Mouse (Mus musculus) midbrain, embryonic 13.5 days (tissue): ENCODE measurements around the gene Ano10. TPM values are rescaled to one million over a fixed set of nuclear protein-coding genes. Genes with fewer than 3 reads are reported as not detected.
A peak's percentile ranks its signal among the peaks of the same experiment; 100 is the strongest.

ENCODE experiments used
- ATAC-seq: fragments of 200-750 bp; cut with Nextera tagmentation; 2 replicates; pipeline ENCODE4 v1.8.0; 2017; ENCODE audit warnings: mild to moderate bottlenecking, moderate TSS enrichment, moderate library complexity
- H3K27ac ChIP-seq: fragments of 300-500 bp; sonication (generic); 2 replicates; pipeline ENCODE4 v1.5.1; 2015; ENCODE audit warnings: inconsistent platforms, mild to moderate bottlenecking, moderate library complexity
- H3K27me3 ChIP-seq: fragments of 300-500 bp; sonication (generic); 2 replicates; pipeline ENCODE4 v1.6.1; 2015; ENCODE audit warnings: mild to moderate bottlenecking, inconsistent platforms
- H3K36me3 ChIP-seq: fragments of 300-500 bp; sonication (generic); 2 replicates; pipeline ENCODE4 v1.6.1; 2015; ENCODE audit warnings: mild to moderate bottlenecking, inconsistent platforms
- H3K4me1 ChIP-seq: fragments of 300-500 bp; sonication (generic); replicated peaks from 2 replicates; pipeline ENCODE4 v1.6.1; 2015; ENCODE audit warnings: inconsistent platforms
- H3K4me2 ChIP-seq: fragments of 300-500 bp; sonication (generic); replicated peaks from 2 replicates; pipeline ENCODE4 v1.6.1; 2015; ENCODE audit warnings: moderate library complexity, mild to moderate bottlenecking, inconsistent platforms
- H3K4me3 ChIP-seq: fragments of 300-500 bp; sonication (generic); replicated peaks from 2 replicates; pipeline ENCODE4 v1.5.1; 2015; ENCODE audit warnings: mild to moderate bottlenecking, inconsistent platforms
- H3K9ac ChIP-seq: fragments of 300-500 bp; sonication (generic); replicated peaks from 2 replicates; pipeline ENCODE4 v1.6.1; 2015; ENCODE audit warnings: mild to moderate bottlenecking, inconsistent platforms
- H3K9me3 ChIP-seq: fragments of 300-500 bp; sonication (generic); 2 replicates; pipeline ENCODE4 v1.6.1; 2016; ENCODE audit warnings: mild to moderate bottlenecking, inconsistent platforms
- WGBS: fragments of 180-500 bp; shearing (Covaris S2); methylation state at CpG from one replicate; pipeline ENCODE4 v1.1.7; 2015; 5-methylcytosine and 5-hydroxymethylcytosine counted together
- polyA plus RNA-seq: library from polyadenylated mRNA; unstranded; fragments of >200 nt; fragmentation: Nextera tagmentation; extraction: Ambion mirVana; gene quantifications from 2 replicates; pipeline ENCODE4 v1.2.1, GENCODE M21; 2015

Ano10 gene
- polyA plus RNA-seq, 1 experiment from 2014 or later: 44.6 TPM

GRCm38 (mm10) chr9:122241812-122242400, 52.3 kb downstream of the Ano10 start:
- ATAC-seq: 0 out of 2 replicates have a peak, but pooled peaks have one; percentile 41
- 68% methylated on average over 10 of the region's 10 CpGs for WGBS
- no peak overlapping the region for H3K9ac ChIP-seq
- peaks cover 17% of the 10 kb centered on the region for H3K4me1 ChIP-seq
- H3K36me3 ChIP-seq: peaks cover 11% of the 10 kb centered on the region; the same call in 1 of the 2 replicates
- no peaks in the 10 kb centered on the region for H3K27me3 ChIP-seq
- H3K4me3 ChIP-seq: no peak overlapping the region
- H3K27ac ChIP-seq: peak overlapping the region; percentile 40; the same call in 1 of the 2 replicates
- H3K9me3 ChIP-seq: no peaks in the 10 kb centered on the region
- no peak overlapping the region for H3K4me2 ChIP-seq

GRCm38 (mm10) chr9:122240629-122241199, 53.5 kb downstream of the Ano10 start:
- H3K36me3 ChIP-seq: peaks cover 2% of the 10 kb centered on the region; the same call in 1 of the 2 replicates
- H3K9me3 ChIP-seq: no peaks in the 10 kb centered on the region
- H3K27me3 ChIP-seq: no peaks in the 10 kb centered on the region
- H3K27ac ChIP-seq: peak overlapping the region; percentile 40
- no peak overlapping the region for H3K9ac ChIP-seq
- H3K4me3 ChIP-seq: no peak overlapping the region
- ATAC-seq: peak; percentile 81
- 20% methylated on average over 8 of the region's 8 CpGs for WGBS
- H3K4me1 ChIP-seq: peaks cover 17% of the 10 kb centered on the region
- no peak overlapping the region for H3K4me2 ChIP-seq

GRCm38 (mm10) chr9:122234741-122235140, 59.5 kb downstream of the Ano10 start:
- H3K4me2 ChIP-seq: no peak overlapping the region
- H3K9ac ChIP-seq: no peak overlapping the region
- H3K9me3 ChIP-seq: no peaks in the 10 kb centered on the region
- WGBS: 62% methylated on average over 3 of the region's 3 CpGs
- peaks cover 7% of the 10 kb centered on the region; the same call in 1 of the 2 replicates for H3K36me3 ChIP-seq
- no peaks in the 10 kb centered on the region for H3K4me1 ChIP-seq
- no peaks in the 10 kb centered on the region for H3K27me3 ChIP-seq
- no peak overlapping the region for H3K27ac ChIP-seq
- no peak for ATAC-seq
- H3K4me3 ChIP-seq: no peak overlapping the region

GRCm38 (mm10) chr9:122233972-122234345, 60.3 kb downstream of the Ano10 start:
- Histone ChIP-seq H3K27me3 (no peaks in the 10 kb centered on the region), H3K4me2 (no peak overlapping the region), H3K4me1 (no peaks in the 10 kb centered on the region), H3K9ac (no peak overlapping the region), H3K27ac (no peak overlapping the region), H3K9me3 (no peaks in the 10 kb centered on the region), H3K4me3 (no peak overlapping the region), H3K36me3 (peaks cover 10% of the 10 kb centered on the region; the same call in 1 of the 2 replicates)
- 87% methylated on average over 7 of the region's 7 CpGs for WGBS
- ATAC-seq: no peak

- Histone ChIP-seq H3K9ac (no peak overlapping the region), H3K9me3 (no peaks in the 10 kb centered on the region), H3K4me1 (no peaks in the 10 kb centered on the region), H3K27ac (no peak overlapping the region), H3K4me3 (no peak overlapping the region), H3K27me3 (no peaks in the 10 kb centered on the region), H3K4me2 (no peak overlapping the region), H3K36me3 (peaks cover 10% of the 10 kb centered on the region; the same call in 1 of the 2 replicates)
- WGBS: 92% methylated on average over 8 of the region's 8 CpGs
- ATAC-seq: no peak
These were observed 60.8 kb downstream of the Ano10 start for GRCm38 (mm10) chr9:122233316-122233971.

GRCm38 (mm10) chr9:122232912-122233311, 61.3 kb downstream of the Ano10 start:
- H3K9ac ChIP-seq: no peak overlapping the region
- no peaks in the 10 kb centered on the region for H3K4me1 ChIP-seq
- H3K27me3 ChIP-seq: no peaks in the 10 kb centered on the region
- H3K9me3 ChIP-seq: no peaks in the 10 kb centered on the region
- no peak overlapping the region for H3K27ac ChIP-seq
- H3K4me3 ChIP-seq: no peak overlapping the region
- H3K4me2 ChIP-seq: no peak overlapping the region
- ATAC-seq: no peak
- peaks cover 10% of the 10 kb centered on the region; the same call in 1 of the 2 replicates for H3K36me3 ChIP-seq
- 84% methylated on average over 2 of the region's 2 CpGs for WGBS

- Histone ChIP-seq H3K9me3 (no peaks in the 10 kb centered on the region), H3K4me1 (no peaks in the 10 kb centered on the region), H3K4me2 (no peak overlapping the region), H3K9ac (no peak overlapping the region), H3K36me3 (peaks cover 10% of the 10 kb centered on the region; the same call in 1 of the 2 replicates), H3K4me3 (no peak overlapping the region), H3K27me3 (no peaks in the 10 kb centered on the region), H3K27ac (no peak overlapping the region)
- 91% methylated on average over 4 of the region's 4 CpGs for WGBS
- ATAC-seq: no peak
These were observed 63.5 kb downstream of the Ano10 start for GRCm38 (mm10) chr9:122230701-122231100.

GRCm38 (mm10) chr9:122226419-122226818, 67.8 kb downstream of the Ano10 start:
- Histone ChIP-seq H3K27me3 (no peaks in the 10 kb centered on the region), H3K9ac (no peak overlapping the region), H3K36me3 (peaks cover 3% of the 10 kb centered on the region; the same call in 1 of the 2 replicates), H3K4me2 (no peak overlapping the region), H3K4me1 (peaks cover 12% of the 10 kb centered on the region), H3K27ac (no peak overlapping the region), H3K4me3 (no peak overlapping the region), H3K9me3 (no peaks in the 10 kb centered on the region)
- over 99% methylated on average over 4 of the region's 4 CpGs for WGBS
- no peak for ATAC-seq

- H3K9ac ChIP-seq: no peak overlapping the region
- 41% methylated on average over 7 of the region's 7 CpGs for WGBS
- no peak overlapping the region for H3K4me2 ChIP-seq
- no peak overlapping the region for H3K27ac ChIP-seq
- no peaks in the 10 kb centered on the region for H3K9me3 ChIP-seq
- no peaks in the 10 kb centered on the region for H3K27me3 ChIP-seq
- ATAC-seq: peak; percentile 58
- H3K4me3 ChIP-seq: no peak overlapping the region
- H3K36me3 ChIP-seq: 0 out of 2 replicates have a peak, but pooled peaks cover 3% of the 10 kb centered on the region
- peaks cover 12% of the 10 kb centered on the region for H3K4me1 ChIP-seq
These were observed 68.9 kb downstream of the Ano10 start for GRCm38 (mm10) chr9:122225309-122225708.

GRCm38 (mm10) chr9:122223005-122223404, 71.2 kb downstream of the Ano10 start:
- H3K4me2 ChIP-seq: no peak overlapping the region
- WGBS: 32% methylated on average over 8 of the region's 8 CpGs
- no peak overlapping the region for H3K9ac ChIP-seq
- H3K36me3 ChIP-seq: no peaks in the 10 kb centered on the region
- H3K27ac ChIP-seq: peak overlapping the region; percentile 31
- H3K4me3 ChIP-seq: no peak overlapping the region
- peak; percentile 69 for ATAC-seq
- peaks cover 12% of the 10 kb centered on the region for H3K4me1 ChIP-seq
- H3K27me3 ChIP-seq: no peaks in the 10 kb centered on the region
- H3K9me3 ChIP-seq: no peaks in the 10 kb centered on the region

GRCm38 (mm10) chr9:122219934-122220333, 74.3 kb downstream of the Ano10 start:
- ATAC-seq: no peak
- H3K4me2 ChIP-seq: no peak overlapping the region
- 75% methylated on average over 2 of the region's 2 CpGs for WGBS
- H3K9me3 ChIP-seq: no peaks in the 10 kb centered on the region
- peaks cover 12% of the 10 kb centered on the region for H3K4me1 ChIP-seq
- H3K27me3 ChIP-seq: no peaks in the 10 kb centered on the region
- H3K4me3 ChIP-seq: no peak overlapping the region
- no peak overlapping the region for H3K27ac ChIP-seq
- H3K36me3 ChIP-seq: no peaks in the 10 kb centered on the region
- H3K9ac ChIP-seq: no peak overlapping the region

GRCm38 (mm10) chr9:122216945-122217529, 77.2 kb downstream of the Ano10 start:
- Histone ChIP-seq H3K9me3 (no peaks in the 10 kb centered on the region), H3K4me2 (no peak overlapping the region), H3K9ac (no peak overlapping the region), H3K36me3 (no peaks in the 10 kb centered on the region), H3K4me3 (no peak overlapping the region), H3K4me1 (no peaks in the 10 kb centered on the region), H3K27me3 (no peaks in the 10 kb centered on the region), H3K27ac (no peak overlapping the region)
- ATAC-seq: no peak
- WGBS: 93% methylated on average over 7 of the region's 7 CpGs
